Mouse (Mus musculus): ENCODE measurements at regions not wholly inside any gene's neighbourhood (a gene's known extent, or its start where the extent isn't known, plus 50 kb on each side); places are given as distances from the start of the nearest gene placed in this dataset.
A peak's percentile ranks its signal among the peaks of the same experiment; 100 is the strongest.
"Not testable (repeated sequence)": the region's sequence is repeated elsewhere in the genome, so short reads cannot be mapped to it uniquely, and the experiment has no call there.

DNA sequence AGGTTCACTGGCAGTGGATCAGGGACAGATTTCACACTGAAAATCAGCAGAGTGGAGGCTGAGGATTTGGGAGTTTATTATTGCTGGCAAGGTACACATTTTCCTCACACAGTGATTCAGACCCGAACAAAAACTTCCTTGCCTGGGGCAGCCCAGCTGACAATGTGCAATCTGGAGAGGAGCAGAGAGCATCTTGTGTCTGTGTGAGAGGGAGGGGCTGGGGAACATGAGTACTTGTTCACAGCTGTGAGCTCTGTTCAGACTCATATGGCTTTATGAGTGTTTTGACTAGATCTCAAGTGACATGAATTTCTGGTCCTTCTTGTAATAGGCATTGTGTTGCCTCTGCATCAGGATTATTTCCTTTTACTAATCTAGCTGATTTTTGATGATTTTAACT is 74.8 kb upstream of the Tacstd2 start:
- H3K4me1 ChIP-seq (ENCODE audit: control insufficient read depth in 1 of 2, insufficient read depth in 2 of 2), result peaks cover 0 to 17% of the 10 kb centered on the region in 2 experiments; a peak in 2 of 4 replicates
- no peak overlapping the region for H3K27ac ChIP-seq (ENCODE audit: insufficient read depth, low read depth)
- H3K4me2 ChIP-seq (ENCODE audit: insufficient read depth, low read depth, poor library complexity, severe bottlenecking), result no peak overlapping the region
- no peaks in the 10 kb centered on the region for H3K27me3 ChIP-seq (replicated peaks)
- no peak overlapping the region for H3K9ac ChIP-seq (ENCODE audit: insufficient read depth, low read depth)
- dilution Hi-C loops (cut with MboI; ENCODE audit: extremely low pct_ligation_motif_present, extremely low pct_unique_long_range_greater_than_20kb, low sequenced_read_pairs) (no loop called here), in situ Hi-C loops (cut with MboI; ENCODE audit: low pct_ligation_motif_present, low pct_unique_long_range_greater_than_20kb, low sequenced_read_pairs) (no loop called here)
- H3K36me3 ChIP-seq (replicated peaks in 1 of 2; ENCODE audit: control insufficient read depth in 1 of 2, insufficient read depth in 1 of 2, low read length in 1 of 2), result no peaks in the 10 kb centered on the region
- no peak overlapping the region for H3K4me3 ChIP-seq (replicated peaks in 1 of 3; ENCODE audit: low read depth in 2 of 3, low read length in 2 of 3, poor library complexity in 1 of 3)
- no peak for DNase-seq (ENCODE audit: extremely low read depth)
- H3K79me2 ChIP-seq (replicated peaks; ENCODE audit: control insufficient read depth, extremely low read depth, insufficient read depth, poor library complexity, severe bottlenecking), result no peaks in the 10 kb centered on the region
- TF ChIP-seq IRF4 (IDR thresholded peaks at IDR 0.05; ENCODE audit: low read depth, low read length) (no peak), MYC (IDR thresholded peaks at IDR 0.05; ENCODE audit: low read depth, low read length) (no peak), USF1 (IDR thresholded peaks at IDR 0.05; ENCODE audit: low read depth, low read length) (no peak), RCOR1 (conservative IDR thresholded peaks at IDR 0.05; ENCODE audit: low read depth, low read length) (no peak), MEF2A (IDR thresholded peaks at IDR 0.05; ENCODE audit: borderline replicate concordance, low read depth, low read length) (no peak), POLR2AphosphoS2 (IDR thresholded peaks at IDR 0.05; ENCODE audit: low read depth, low read length) (no peak), BHLHE40 (IDR thresholded peaks at IDR 0.05; ENCODE audit: low read depth, low read length) (no peak), ETS1 (conservative IDR thresholded peaks at IDR 0.05; ENCODE audit: low read depth, low read length) (no peak), MAZ (IDR thresholded peaks at IDR 0.05; ENCODE audit: low read depth, low read length) (no peak), MAX (IDR thresholded peaks at IDR 0.05; ENCODE audit: low read length) (no peak)
- no peaks in the 10 kb centered on the region for H3K9me3 ChIP-seq (replicated peaks; ENCODE audit: low read length)

- H3K27ac ChIP-seq (ENCODE audit: insufficient read depth, low read depth); H3K36me3 ChIP-seq (replicated peaks in 1 of 2; ENCODE audit: control insufficient read depth in 1 of 2, insufficient read depth in 1 of 2, low read length in 1 of 2); H3K27me3 ChIP-seq (replicated peaks); H3K4me3 ChIP-seq (replicated peaks in 1 of 3; ENCODE audit: low read depth in 2 of 3, low read length in 2 of 3, poor library complexity in 1 of 3); dilution Hi-C loops (cut with MboI; ENCODE audit: extremely low pct_ligation_motif_present, extremely low pct_unique_long_range_greater_than_20kb, low sequenced_read_pairs); H3K9ac ChIP-seq (ENCODE audit: insufficient read depth, low read depth); in situ Hi-C loops (cut with MboI; ENCODE audit: low pct_ligation_motif_present, low pct_unique_long_range_greater_than_20kb, low sequenced_read_pairs); H3K4me2 ChIP-seq (ENCODE audit: insufficient read depth, low read depth, poor library complexity, severe bottlenecking); H3K79me2 ChIP-seq (replicated peaks; ENCODE audit: control insufficient read depth, extremely low read depth, insufficient read depth, poor library complexity, severe bottlenecking); H3K9me3 ChIP-seq (replicated peaks; ENCODE audit: low read length): not testable (repeated sequence)
- H3K4me1 ChIP-seq (ENCODE audit: control insufficient read depth in 1 of 2, insufficient read depth in 2 of 2), result peaks cover 0 to 17% of the 10 kb centered on the region in 2 experiments; a peak in 2 of 4 replicates
- peak; percentile 52 for DNase-seq (ENCODE audit: extremely low read depth)
Measured at GRCm38 (mm10) chr6:67609461-67609860, 73.9 kb upstream of the Tacstd2 start.

All from CH12.LX (cell line).